Mouse (Mus musculus) mesoderm, embryonic 11.5 days (tissue): Measurements from ENCODE around the gene Arhgap23.
A peak's percentile ranks its signal among the peaks of the same experiment; 100 is the strongest.

ENCODE experiments used
- DNase-seq: peaks from one replicate; pipeline ENCODE4 v3.0.0-alpha.2; 2012; ENCODE audit warnings: low read depth, low spot score

Gene Arhgap23

DNA sequence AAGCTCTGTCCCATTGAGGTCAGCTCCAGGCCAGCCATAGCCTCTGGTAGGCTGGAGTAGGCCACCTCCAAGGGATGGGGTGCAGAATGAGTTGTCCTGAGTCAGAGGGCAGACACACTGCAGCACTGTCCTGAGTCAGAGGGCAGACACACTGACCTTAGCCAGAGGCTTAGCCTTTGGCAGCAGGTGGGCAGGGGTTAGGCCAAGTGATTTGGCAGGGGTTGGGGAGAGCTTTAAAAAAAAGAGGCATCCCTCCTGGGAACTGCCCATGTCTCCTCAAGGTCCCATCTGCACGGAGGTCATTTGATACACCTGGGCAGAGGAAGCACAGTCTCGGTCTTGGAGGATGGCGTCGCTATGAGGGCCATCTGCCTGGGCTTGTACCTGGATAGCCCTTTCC is 48.7 kb downstream of the Arhgap23 start:
- DNase-seq: no peak

DNA sequence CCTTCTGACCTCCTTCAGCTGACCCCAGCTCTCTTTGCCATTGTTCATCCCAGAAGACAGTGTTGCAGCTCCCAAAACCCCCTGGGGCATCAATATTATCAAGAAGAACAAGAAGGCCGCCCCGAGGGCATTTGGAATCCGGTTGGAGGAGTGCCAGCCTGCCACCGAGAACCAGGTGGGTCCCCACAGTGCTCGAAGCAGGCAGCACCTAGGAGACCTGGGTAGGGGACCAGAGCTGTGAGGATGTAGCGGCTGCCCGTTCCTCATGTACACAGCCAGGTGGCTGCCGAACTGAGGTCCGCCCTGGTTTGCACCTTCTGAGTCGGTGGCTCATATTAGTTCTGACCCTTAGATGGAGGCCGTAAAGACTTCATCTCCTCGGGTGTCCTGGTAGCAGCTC is 50.6 kb downstream of the Arhgap23 start:
- no peak for DNase-seq

DNA sequence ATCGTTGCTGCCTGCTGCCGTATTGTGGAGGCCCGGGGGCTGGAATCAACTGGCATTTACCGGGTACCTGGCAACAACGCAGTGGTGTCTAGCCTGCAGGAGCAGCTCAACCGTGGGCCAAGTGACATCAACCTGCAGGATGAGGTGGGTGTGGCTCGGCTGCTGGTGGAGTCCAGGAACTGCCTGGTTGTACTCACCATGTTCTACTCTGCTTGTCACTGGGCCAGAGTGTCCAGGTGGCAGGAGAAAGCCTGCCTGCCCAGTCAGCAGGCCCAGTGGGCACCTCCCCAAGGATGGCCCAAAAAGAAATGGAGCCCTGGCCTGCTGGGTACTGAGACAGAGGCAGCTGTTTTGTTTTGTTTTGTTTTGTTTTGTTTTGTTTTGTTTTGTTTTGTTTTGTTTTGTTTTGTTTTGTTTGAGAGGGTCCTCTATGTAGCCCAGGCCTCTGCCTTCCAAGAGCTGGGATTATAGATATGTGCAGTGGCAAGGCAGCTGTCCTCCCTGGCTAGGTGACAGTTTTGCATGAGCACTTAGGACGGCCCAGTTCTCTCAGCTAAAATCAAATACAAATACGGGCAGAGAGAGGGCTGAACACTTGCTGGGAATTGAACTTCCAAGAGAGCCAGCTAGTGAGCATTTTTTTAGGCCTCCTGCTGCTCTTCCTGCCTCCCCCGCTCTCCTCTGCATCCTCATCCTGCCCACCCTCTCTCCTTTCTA is 51.3 kb downstream of the Arhgap23 start:
- DNase-seq: no peak

DNA sequence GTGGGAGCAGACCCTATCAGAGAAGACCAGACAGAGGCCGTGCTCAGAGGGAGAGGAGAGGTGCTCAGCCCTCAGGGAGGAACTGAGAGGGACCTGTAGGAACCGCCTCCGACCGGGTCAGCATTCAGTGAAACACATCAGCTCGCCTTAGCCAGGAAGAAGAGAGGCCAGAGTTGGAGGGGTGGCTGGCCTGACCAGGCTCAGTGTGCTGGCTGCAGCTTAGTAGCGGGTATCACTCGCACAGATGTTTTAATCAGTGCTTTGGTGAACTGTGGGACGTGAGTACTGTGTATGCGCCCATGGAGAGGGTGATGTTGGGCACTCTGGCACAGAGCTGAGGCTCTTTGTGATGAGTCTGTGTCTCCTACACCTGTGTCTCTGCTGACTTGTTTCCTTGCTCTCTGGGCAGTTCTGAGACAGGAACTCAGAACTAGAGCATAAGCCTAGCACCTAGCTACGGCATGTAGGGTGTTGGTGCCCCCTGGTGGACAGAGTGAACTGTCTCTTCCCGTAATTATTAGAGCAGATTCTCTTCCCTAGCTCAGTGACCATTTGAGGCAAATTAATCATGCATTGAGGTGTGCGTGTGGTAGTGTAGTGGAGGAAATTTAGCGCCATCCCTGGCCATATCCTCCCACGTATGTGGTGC is 53.4 kb downstream of the Arhgap23 start:
- peak; percentile 90 for DNase-seq

DNA sequence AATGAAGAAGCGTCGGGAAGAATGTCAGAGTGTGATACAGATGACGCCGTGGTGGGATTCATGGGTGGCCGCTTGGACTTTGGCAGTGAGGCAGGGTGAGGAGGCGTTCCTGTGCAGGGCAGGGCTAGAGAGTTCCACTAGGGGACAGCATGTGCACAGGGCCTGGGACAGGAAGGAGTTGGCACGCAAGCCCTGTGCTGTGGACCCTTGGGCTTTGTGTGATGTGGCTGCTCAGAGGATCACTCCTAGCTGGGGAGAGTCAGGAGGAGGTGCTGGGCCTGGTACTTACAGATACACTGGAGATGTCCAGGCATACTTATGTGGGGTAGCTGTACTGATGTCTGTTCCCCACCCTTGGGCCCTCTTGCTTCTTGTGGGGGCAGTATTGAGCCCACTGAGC is 54.5 kb downstream of the Arhgap23 start:
- no peak for DNase-seq

DNA sequence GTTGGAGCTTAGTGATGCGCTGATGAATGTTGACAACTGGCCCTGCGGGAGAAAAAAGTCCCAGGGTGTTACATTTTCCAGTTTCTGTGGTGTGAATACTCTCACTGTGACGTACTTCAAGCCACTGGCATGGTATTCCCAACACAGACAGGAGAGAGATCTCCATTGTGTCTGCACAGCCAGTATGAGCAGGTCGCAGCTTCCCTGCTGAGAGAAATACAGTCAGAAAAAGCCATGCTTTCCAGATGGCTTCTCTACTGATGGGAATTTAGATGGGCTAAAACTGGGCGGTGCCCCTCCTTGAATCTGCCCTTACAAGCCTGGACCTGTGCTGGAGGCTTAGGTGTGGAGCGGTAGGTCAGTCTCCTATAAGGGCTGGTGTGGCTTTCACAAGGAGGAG is 55.9 kb downstream of the Arhgap23 start:
- DNase-seq: no peak

DNA sequence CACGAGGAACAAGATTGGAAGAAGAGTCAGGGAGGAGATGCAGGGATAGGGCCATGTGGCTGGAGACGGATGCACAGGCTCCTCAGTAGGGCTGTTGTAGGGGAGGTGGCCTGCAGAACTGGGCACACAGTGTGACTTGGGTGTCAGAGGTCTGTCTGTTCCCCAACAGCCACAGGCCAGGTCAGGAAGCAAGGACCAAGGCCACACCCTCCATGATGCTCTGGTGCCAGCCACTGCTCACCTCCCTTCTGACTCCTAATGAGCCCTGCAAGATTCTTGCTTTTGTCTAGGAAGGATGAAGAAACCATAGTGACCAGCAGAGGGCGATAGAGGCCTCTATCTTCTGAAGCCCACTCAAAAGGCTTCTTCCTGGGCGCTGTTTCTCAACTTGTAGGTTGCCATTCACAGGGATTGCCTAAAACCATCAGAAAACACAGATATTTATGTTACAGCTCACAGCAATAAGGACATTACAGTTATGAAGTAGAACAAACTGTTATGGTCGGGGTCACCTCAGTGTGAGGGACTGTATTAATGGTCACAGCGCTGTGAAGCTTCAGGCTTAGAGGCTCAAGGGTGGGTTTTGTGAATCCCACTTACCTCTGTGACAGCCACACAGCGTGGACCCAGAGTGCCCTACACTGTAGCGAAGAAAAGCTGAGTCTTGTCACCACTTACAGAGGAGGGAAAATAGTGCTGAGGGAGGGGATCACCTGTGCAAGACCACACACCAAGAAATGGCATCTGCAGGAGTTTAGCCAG is 61.2 kb downstream of the Arhgap23 start:
- peak; percentile 89 for DNase-seq

DNA sequence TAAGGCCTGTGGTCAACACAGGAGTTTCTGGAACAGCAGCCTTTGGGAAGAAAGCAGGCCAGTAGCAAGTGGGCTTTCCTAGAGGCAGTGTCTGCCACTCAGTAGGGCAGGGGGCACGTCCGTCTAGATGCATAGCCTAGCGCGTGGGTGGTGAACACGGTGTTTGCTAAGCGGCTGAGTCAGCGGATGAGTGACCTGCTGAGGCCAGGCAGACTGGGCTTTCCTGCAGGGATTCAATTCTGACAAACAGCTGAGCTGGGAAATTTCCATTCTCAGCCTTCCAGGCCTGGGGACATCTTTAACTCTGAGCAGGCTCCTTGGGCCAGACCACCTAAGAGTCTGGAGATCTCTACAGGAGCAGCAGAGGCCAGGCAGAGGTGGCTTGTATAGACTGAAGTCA is 62.1 kb downstream of the Arhgap23 start:
- DNase-seq: no peak

DNA sequence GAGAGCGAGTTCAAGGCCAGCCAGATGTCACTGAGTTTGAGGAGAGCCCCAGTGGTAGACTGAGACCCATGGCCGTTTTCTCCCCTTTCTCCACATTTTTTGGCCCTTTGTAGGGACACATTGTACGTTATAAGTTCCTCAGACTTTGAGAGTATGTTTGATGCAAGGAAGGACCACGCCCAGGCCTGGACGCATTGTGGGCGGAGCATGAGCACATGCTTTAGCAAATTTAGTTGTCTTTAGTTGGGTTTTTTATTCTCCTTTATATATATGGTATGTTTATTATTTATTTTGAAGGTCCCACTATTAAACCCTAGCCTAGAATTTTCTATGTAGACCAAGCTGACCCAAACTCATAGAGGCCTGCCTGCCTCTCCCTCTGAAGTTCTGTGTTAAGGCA is 63.0 kb downstream of the Arhgap23 start:
- no peak for DNase-seq

DNA sequence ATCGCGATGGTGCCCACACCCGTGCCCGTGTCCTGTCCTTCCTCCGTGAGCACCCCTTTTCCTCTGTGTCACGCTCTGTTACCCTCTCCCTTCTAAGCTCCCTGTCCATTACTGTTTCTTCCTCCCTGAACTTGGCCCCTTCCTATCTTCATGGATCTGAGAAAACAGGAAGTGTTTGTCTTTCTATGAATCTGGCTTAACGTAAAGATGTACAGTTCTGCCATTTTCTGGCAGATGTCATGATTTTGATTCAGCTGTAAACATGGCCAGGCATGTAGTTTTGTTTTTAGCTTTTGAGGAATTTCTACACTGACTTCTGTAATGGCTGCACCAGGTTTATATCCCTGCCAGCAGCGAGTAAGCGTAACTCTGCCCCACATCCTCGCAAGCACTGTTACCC is 63.8 kb downstream of the Arhgap23 start:
- no peak for DNase-seq

DNA sequence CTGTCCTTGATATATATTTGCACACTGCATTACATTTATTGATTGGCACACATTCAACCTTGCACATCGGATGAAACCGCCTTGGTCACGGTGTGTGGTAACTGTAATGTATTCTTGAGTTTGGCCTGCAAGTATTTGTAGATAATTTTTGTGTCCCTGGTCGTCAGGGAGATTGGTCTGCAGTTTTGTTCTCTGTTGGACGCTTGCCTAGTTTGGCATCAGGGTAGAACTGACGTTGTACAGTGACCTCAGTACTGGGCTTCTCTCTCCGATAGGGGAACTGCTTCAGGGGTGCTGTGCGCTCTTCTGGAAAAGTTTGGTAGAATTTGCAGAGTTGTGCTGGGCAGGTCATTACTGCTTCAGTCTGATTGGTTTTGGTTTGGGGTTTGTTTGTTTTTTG is 64.5 kb downstream of the Arhgap23 start:
- no peak for DNase-seq

DNA sequence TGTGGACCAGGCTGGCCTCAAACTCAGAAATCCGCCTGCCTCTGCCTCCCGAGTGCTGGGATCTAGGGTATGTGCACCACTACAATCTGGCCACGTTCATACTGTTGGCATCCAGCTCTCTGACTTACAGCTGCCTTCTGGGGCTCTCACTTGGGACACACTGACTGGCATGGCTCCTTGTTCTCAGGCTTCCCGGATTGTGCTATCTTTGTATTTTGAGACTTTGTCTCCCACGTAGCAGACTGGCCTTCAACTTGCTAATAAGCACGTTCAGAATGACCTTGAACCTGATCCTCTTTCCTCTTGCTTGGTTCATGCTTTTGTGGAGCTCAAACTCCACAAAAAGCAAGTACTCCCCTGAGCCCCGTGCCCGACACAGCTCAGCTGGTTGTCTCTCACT is 70.3 kb downstream of the Arhgap23 start:
- DNase-seq: no peak

DNA sequence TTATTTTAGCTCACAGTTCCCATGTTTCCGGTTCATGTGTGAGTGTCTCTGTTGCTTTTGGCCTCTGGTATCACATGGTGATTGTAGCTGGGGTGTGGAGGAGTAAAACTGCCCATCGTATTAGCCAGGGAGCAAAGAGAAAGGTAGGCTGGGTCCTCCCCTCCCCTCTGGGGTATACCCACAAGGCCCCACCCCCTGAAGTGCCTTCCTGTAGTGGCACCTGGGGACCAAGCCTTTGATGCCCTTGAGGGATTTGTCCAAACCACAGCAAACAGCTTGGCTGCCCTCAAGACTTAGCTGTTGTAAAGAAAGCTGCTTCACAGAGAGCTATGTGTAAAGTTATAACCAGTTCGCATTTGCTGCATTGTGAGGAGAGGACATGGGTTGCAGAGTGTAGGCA is 72.3 kb downstream of the Arhgap23 start:
- no peak for DNase-seq

DNA sequence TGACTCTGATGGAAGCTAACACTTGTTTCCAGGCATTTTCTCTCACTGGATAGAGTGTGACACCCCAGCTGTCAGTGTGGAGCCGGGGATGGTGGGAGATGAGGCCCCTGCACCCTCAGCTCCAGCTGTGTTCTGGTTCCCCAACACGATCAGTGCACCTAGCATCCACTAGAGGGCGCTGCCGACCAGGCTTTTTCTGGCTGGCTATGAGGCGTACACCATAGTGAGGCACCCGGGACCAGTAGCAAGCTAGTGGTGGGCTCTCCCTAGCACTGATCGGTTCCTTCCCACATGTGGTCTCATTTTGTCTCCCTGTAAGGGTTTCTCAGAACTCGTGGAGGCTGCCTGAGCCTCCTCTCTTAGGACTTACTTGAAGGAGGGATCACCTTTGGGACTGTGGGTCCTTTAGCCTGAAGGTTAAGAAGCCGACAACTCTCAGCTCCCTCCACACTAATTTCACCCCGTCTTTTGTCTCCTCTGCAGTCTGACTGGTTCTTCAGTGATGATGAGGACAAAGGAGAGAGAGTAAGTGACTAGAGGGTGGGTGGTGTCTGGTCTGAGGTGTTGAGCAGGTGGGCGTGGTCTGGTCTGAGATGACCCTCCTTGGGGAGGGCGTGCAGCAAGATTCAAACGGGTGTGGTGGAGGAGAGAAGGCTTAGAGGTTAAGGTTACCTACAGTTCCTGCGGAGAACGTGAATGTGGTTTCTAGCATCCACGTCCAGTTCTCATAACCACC is 74.4 kb downstream of the Arhgap23 start:
- DNase-seq: peak; percentile 88

DNA sequence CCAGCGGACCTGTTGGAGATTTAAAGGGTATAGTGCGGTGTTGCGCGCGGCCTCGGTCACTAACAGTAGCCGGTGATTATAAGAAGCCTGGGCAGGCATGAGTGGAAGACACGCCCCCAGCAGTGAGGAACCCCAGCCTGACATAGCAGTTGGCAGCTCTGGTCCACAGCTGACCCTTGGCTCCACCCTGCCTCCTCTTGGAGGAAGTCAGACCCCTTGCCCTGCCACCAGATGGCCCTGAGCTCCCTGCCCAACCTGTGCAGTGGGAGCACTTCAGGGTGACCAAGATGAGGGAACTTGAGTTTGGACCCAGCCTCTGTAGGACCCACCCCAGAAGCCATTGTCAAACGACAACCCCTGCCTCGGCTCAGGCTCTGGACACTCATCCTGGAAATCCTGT is 76.3 kb downstream of the Arhgap23 start:
- DNase-seq: no peak

DNA sequence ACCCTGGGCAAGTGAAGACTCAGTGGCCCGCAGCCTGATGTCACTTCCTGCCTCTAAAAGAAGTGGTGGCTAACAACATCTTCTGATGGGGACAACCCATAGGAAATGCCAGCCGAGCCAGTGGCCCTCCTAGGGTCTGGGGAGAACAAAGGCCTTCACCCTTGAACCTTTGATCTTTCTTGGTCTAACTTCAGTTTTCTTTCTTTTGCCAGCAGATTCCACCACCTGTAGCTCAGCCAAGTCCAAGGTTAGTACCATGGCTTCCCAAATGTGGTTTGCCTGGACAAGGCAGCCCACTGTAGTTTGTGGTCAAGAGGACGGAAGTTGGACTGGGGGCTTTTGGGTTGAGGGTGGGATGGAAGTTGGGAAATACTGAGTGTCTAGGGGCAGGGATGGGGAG is 77.5 kb downstream of the Arhgap23 start:
- DNase-seq: no peak

DNA sequence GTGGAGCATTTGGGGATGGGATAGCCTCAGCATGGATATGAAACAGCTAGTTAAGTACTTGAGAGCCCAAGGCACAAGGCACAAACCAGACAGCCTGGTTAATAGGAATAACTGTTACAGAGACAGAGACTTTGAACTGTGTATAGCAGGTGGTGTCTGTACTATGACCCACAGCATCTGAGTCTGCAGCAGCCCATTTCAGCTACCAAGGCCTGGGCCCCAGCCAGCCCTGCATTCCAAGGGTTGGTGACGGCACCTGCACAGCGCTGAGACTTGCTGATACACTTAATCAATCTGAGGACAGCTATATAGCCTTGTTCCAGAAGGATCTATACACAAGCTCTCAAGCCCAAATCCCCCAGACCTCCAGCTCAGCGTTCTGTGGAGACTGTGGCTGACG is 82.2 kb downstream of the Arhgap23 start:
- DNase-seq: no peak

DNA sequence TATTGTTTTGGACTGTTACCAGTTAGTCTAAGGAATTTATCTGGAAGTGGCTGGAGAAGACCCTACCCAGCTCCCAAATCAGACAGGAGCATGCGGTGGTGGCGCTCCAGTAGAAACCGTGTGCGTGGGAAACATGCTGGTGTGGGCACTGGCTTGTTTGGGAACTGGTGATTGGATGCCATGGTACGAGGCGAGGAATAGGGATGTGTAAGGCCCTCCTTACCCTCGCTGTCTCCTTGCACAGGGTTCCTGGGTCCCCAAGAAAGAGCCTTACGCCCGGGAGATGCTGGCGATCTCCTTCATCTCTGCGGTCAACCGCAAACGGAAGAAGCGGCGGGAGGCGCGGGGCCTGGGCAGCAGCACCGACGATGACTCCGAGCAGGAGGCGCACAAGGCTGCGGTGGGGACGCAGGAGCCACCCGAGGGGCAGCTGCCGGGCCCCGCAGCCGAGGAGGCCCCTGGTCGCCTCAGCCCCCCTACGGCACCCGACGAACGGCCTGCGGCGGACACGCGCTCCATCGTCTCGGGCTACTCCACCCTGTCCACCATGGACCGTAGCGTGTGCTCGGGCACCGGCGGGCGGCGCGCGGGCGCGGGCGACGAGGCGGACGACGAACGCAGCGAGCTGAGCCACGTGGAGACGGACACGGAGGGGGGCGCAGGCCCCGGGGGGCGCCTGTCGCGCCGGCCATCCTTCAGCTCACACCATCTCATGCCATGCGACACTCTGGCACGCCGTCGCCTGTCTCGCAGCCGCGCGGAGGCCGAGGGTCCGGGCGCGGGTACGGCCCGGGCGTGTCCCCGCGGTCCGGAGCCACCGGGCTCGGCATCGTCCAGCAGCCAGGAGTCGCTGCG is 84.8 kb downstream of the Arhgap23 start, which contains the start of gene 4933428G20Rik:
Gene 4933428G20Rik, minus strand, starts transcription at position 476 of the 855 bp plus-strand sequence.
- DNase-seq: no peak

DNA sequence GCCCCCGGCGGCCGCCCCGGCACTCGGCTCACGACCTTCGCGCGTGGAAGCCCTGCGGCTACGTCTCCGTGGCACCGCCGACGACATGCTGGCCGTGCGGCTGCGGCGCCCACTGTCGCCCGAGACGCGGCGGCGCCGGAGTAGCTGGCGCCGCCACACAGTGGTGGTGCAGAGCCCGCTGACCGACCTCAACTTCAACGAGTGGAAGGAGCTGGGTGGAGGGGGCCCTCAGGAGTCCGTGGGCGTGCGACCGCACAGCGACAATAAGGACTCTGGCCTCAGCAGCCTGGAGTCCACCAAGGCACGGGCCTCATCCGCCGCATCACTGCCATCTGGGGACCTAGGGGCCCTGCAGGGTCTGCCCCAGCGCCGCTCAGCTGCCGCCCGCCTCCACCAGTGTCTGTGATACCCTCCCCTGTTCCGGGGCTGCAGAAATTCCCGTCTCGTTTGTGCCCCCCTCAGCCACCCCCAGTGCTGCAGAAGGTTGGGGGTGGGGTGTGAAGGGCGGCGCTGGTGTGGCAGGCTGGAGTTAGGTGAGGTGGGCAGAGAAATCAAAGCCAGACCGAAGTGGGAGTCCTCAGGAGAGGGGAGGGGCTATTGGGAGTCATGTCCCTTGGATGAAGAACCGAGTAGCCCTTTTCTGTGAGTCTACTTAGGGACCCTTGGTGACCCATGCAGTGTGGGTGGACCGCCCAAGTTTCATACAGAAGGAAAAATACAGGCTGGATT is 85.6 kb downstream of the Arhgap23 start:
- DNase-seq: no peak

DNA sequence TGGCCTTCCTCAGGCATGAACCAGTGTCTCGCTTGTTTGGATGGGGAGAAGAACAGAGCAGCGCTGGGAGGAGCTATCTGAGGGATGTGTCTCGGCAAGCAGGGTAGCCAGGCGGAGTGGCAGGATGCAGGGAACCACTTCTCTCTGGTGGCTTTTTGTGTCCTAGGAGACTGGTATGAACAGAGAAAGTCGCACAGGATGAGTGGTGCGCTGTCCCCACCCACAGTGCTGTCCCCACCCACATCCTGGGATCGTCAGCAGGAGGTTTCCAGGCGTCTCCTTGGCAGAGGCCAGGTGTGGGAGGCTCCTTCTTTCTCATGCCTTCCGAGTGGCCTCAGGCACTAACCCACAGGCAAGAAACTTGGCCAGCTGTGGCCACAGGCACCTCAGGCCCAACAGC is 87.0 kb downstream of the Arhgap23 start:
- no peak for DNase-seq
